Comparison of ENCODE assay signal across 22 mouse cellular contexts in genomic region chr1:183366361-183366760, GRCm38 (mm10). TPM values are rescaled to one million over a fixed set of nuclear protein-coding genes. Genes with fewer than 3 reads are reported as not detected.
DNase-seq lines count a peak whose midpoint lies in the region; ATAC-seq lines count a peak whose summit lies in the region.
"Had no signal": no experiment of that assay in that cellular context is flagged by ENCODE, and none has a peak within 500 bp of the region (broad histone marks: within the 10 kb centered on the region; RNA-seq: fewer than 3 reads in every experiment).

No protein-coding gene starts in this region.

- DNase-seq in embryonic facial prominence, embryonic 14.5 days (ENCODE audit: low spot score) = peak; percentile 12
- DNase-seq in embryonic facial prominence, embryonic 10.5 days (ENCODE audit: low spot score) = no peak
- DNase-seq in hindbrain, embryonic 14.5 days (ENCODE audit: low spot score) = no peak
- peak; percentile 95 for DNase-seq in MN1 (ENCODE audit: low spot score)
- no peak for DNase-seq in kidney, adult 9 months
- DNase-seq: adrenal gland, adult 2 months; adrenal gland, adult 8-10 months; adrenal gland, postnatal 10 days; adrenal gland, postnatal 14 days; adrenal gland, postnatal 25 days; adrenal gland, postnatal 36 days; B cell, adult 2 months; cerebellum, adult 11 months; cerebellum, adult 11-12 months; cerebellum, adult 18-20 months; cerebellum, adult 2 months had no signal

- no peaks in the 10 kb centered on the region for H3K27me3 ChIP-seq in embryonic facial prominence, embryonic 14.5 days (replicated peaks; ENCODE audit: control insufficient read depth, insufficient read depth, low read length)
- H3K27me3 ChIP-seq in embryonic facial prominence, embryonic 10.5 days (replicated peaks; ENCODE audit: low read depth, poor library complexity, severe bottlenecking) = no peaks in the 10 kb centered on the region
- no peaks in the 10 kb centered on the region for H3K27me3 ChIP-seq in hindbrain, embryonic 13.5 days
- no peaks in the 10 kb centered on the region for H3K27me3 ChIP-seq in hindbrain, embryonic 14.5 days (ENCODE audit: control insufficient read depth, insufficient read depth, low read length)
- H3K27me3 ChIP-seq: CH12.LX, Patski had no signal

- H3K9me3 ChIP-seq in embryonic facial prominence, embryonic 14.5 days (ENCODE audit: control insufficient read depth, low read length) = no peaks in the 10 kb centered on the region
- no peaks in the 10 kb centered on the region for H3K9me3 ChIP-seq in embryonic facial prominence, embryonic 10.5 days
- no peaks in the 10 kb centered on the region for H3K9me3 ChIP-seq in hindbrain, embryonic 13.5 days
- no peaks in the 10 kb centered on the region for H3K9me3 ChIP-seq in hindbrain, embryonic 14.5 days (ENCODE audit: control insufficient read depth, low read length)
- H3K9me3 ChIP-seq: G1E had no signal

- no peak overlapping the region for H3K4me2 ChIP-seq in embryonic facial prominence, embryonic 14.5 days (ENCODE audit: low read depth, low read length)
- no peak overlapping the region for H3K4me2 ChIP-seq in hindbrain, embryonic 13.5 days
- H3K4me2 ChIP-seq in hindbrain, embryonic 14.5 days (replicated peaks) = no peak overlapping the region

- WGBS in embryonic facial prominence, embryonic 14.5 days = 73% methylated on average over 5 of the region's 5 CpGs
- WGBS in embryonic facial prominence, embryonic 10.5 days = 88% methylated on average over 5 of the region's 5 CpGs
- 79% methylated on average over 5 of the region's 5 CpGs for WGBS in hindbrain, embryonic 13.5 days
- 83% methylated on average over 5 of the region's 5 CpGs for WGBS in hindbrain, embryonic 14.5 days

- no peak overlapping the region for H3K9ac ChIP-seq in embryonic facial prominence, embryonic 14.5 days (ENCODE audit: low read depth, low read length)
- H3K9ac ChIP-seq in hindbrain, embryonic 13.5 days = peak overlapping the region; percentile 21; the same call in 1 of the 2 replicates
- no peak overlapping the region for H3K9ac ChIP-seq in hindbrain, embryonic 14.5 days

- H3K4me3 ChIP-seq in embryonic facial prominence, embryonic 14.5 days (ENCODE audit: low read depth, low read length) = no peak overlapping the region
- H3K4me3 ChIP-seq in embryonic facial prominence, embryonic 10.5 days = no peak overlapping the region
- no peak overlapping the region for H3K4me3 ChIP-seq in hindbrain, embryonic 13.5 days
- no peak overlapping the region for H3K4me3 ChIP-seq in hindbrain, embryonic 14.5 days (replicated peaks; ENCODE audit: low read length)

- H3K27ac ChIP-seq in embryonic facial prominence, embryonic 14.5 days (replicated peaks; ENCODE audit: low read depth, low read length) = no peak overlapping the region
- H3K27ac ChIP-seq in embryonic facial prominence, embryonic 10.5 days (replicated peaks) = no peak overlapping the region
- H3K27ac ChIP-seq in hindbrain, embryonic 13.5 days = no peak overlapping the region
- no peak overlapping the region for H3K27ac ChIP-seq in hindbrain, embryonic 14.5 days

- H3K4me1 ChIP-seq in embryonic facial prominence, embryonic 14.5 days (ENCODE audit: control insufficient read depth, insufficient read depth, low read length) = peaks cover 10% of the 10 kb centered on the region
- peaks cover 29% of the 10 kb centered on the region for H3K4me1 ChIP-seq in embryonic facial prominence, embryonic 10.5 days
- peaks cover 26% of the 10 kb centered on the region for H3K4me1 ChIP-seq in hindbrain, embryonic 13.5 days (replicated peaks)
- peaks cover 13% of the 10 kb centered on the region for H3K4me1 ChIP-seq in hindbrain, embryonic 14.5 days (replicated peaks; ENCODE audit: control insufficient read depth, insufficient read depth, low read length)

- H3K36me3 ChIP-seq in embryonic facial prominence, embryonic 14.5 days (ENCODE audit: control insufficient read depth, insufficient read depth, low read length) = peaks cover 42% of the 10 kb centered on the region
- peaks cover 52% of the 10 kb centered on the region for H3K36me3 ChIP-seq in embryonic facial prominence, embryonic 10.5 days (replicated peaks)
- peaks cover 37% of the 10 kb centered on the region for H3K36me3 ChIP-seq in hindbrain, embryonic 13.5 days
- peaks cover 36% of the 10 kb centered on the region for H3K36me3 ChIP-seq in hindbrain, embryonic 14.5 days (replicated peaks; ENCODE audit: control insufficient read depth, insufficient read depth)

- ATAC-seq in embryonic facial prominence, embryonic 14.5 days (ENCODE audit: low read depth) = no peak
- ATAC-seq in hindbrain, embryonic 13.5 days (ENCODE audit: low FRiP score) = no peak
- ATAC-seq in hindbrain, embryonic 14.5 days (ENCODE audit: low FRiP score) = no peak
- ATAC-seq: activated CD4-positive, CD25-positive, alpha-beta regulatory T cell, adult 4 months; CD4-positive, CD25-positive, alpha-beta regulatory T cell, adult 4 months; Patski had no signal

RNA-seq across cellular contexts. Expression of gene Mia3, which starts 3.0 kb away (rescaled TPM):
- 125 and 127 TPM in 2 replicates for polyA plus RNA-seq in embryonic facial prominence, embryonic 14.5 days (2014; fragmentation: Nextera tagmentation; extraction: Ambion mirVana)
- polyA plus RNA-seq in embryonic facial prominence, embryonic 10.5 days (2016; fragmentation: Nextera tagmentation; extraction: Ambion mirVana) = 89.1 and 95.6 TPM in 2 replicates
- 97.3 and 105 TPM in 2 replicates for polyA plus RNA-seq in hindbrain, embryonic 13.5 days (2015; fragmentation: Nextera tagmentation; extraction: Ambion mirVana)
- 114 and 134 TPM in 2 replicates for polyA plus RNA-seq in hindbrain, embryonic 14.5 days (2014; fragmentation: Nextera tagmentation; extraction: Ambion mirVana)

RNA-seq across cellular contexts. Expression of gene Taf1a, which starts 22.4 kb away (rescaled TPM):
- polyA plus RNA-seq in embryonic facial prominence, embryonic 14.5 days (2014; fragmentation: Nextera tagmentation; extraction: Ambion mirVana) = 16.6 and 20.4 TPM in 2 replicates
- polyA plus RNA-seq in embryonic facial prominence, embryonic 10.5 days (2016; fragmentation: Nextera tagmentation; extraction: Ambion mirVana) = 21.7 and 24.7 TPM in 2 replicates
- polyA plus RNA-seq in hindbrain, embryonic 13.5 days (2015; fragmentation: Nextera tagmentation; extraction: Ambion mirVana) = 16.3 and 17.4 TPM in 2 replicates
- 11.8 and 13.3 TPM in 2 replicates for polyA plus RNA-seq in hindbrain, embryonic 14.5 days (2014; fragmentation: Nextera tagmentation; extraction: Ambion mirVana)

RNA-seq across cellular contexts. Expression of gene Hhipl2, which starts 51.7 kb away (rescaled TPM):
- polyA plus RNA-seq in embryonic facial prominence, embryonic 14.5 days (2014; fragmentation: Nextera tagmentation; extraction: Ambion mirVana) = 0.08 and 0.11 TPM in 2 replicates
- polyA plus RNA-seq in embryonic facial prominence, embryonic 10.5 days (2016; fragmentation: Nextera tagmentation; extraction: Ambion mirVana) = 0.40 and 0.44 TPM in 2 replicates
- 0.25 and 0.94 TPM in 2 replicates for polyA plus RNA-seq in hindbrain, embryonic 13.5 days (2015; fragmentation: Nextera tagmentation; extraction: Ambion mirVana)
- polyA plus RNA-seq in hindbrain, embryonic 14.5 days (2014; fragmentation: Nextera tagmentation; extraction: Ambion mirVana) = 0.29 and 0.31 TPM in 2 replicates
- polyA plus RNA-seq: activated CD4-positive, CD25-positive, alpha-beta regulatory T cell, adult 4 months; CD4-positive, CD25-positive, alpha-beta regulatory T cell, adult 4 months had no signal

Comparison
In these comparisons a context has a peak if more than half of its experiments do, and no peak if none do; other contexts are left out.
1. DNase-seq: peak in embryonic facial prominence, embryonic 14.5 days (single experiment) and MN1 (single experiment); none in embryonic facial prominence, embryonic 10.5 days (single experiment), hindbrain, embryonic 14.5 days (single experiment) and kidney, adult 9 months (single experiment).